9 mouse cellular contexts compared by ENCODE assay signal in genomic region chr10:8529173-8529572, GRCm38 (mm10). TPM values are rescaled to one million over a fixed set of nuclear protein-coding genes. Genes with fewer than 3 reads are reported as not detected.
A peak's percentile ranks its signal among the peaks of the same experiment; 100 is the strongest.
DNase-seq lines count a peak whose midpoint lies in the region; TF ChIP-seq lines count a peak whose summit lies in the region.
"Had no signal": no experiment of that assay in that cellular context is flagged by ENCODE, and none has a peak within 500 bp of the region (broad histone marks: within the 10 kb centered on the region; RNA-seq: fewer than 3 reads in every experiment).

No protein-coding gene starts in this region.

- peak; percentile 48 for TF ChIP-seq CTCF in lung, adult 2 months (IDR thresholded peaks at IDR 0.05; ENCODE audit: insufficient read depth, low read length)

- peak; percentile 19 for DNase-seq in gastrocnemius, adult 18-20 months (ENCODE audit: low spot score)
- DNase-seq in gastrocnemius, adult 8-10 months (ENCODE audit: low spot score in 2 of 2) = no peak
- peak; percentile 21 for DNase-seq in lung, adult 2 months
- DNase-seq in lung, postnatal 25 days (ENCODE audit: low spot score) = no peak
- DNase-seq in adrenal gland, postnatal 36 days = peak; percentile 40 to 48
- peak; percentile 45 to 46 for DNase-seq in lung, postnatal 4 days
- no peak for DNase-seq in urinary bladder, postnatal 4 days (ENCODE audit: low spot score in 2 of 2)
- no peak for DNase-seq in left cerebral cortex, adult 11 months (ENCODE audit: low spot score)

- H3K4me1 ChIP-seq in lung, adult 2 months (ENCODE audit: control insufficient read depth, insufficient read depth, low read length) = peaks cover 6% of the 10 kb centered on the region
- H3K4me1 ChIP-seq: limb, embryonic 15.5 days had no signal

- no peak overlapping the region for H3K4me3 ChIP-seq in lung, adult 2 months (replicated peaks; ENCODE audit: extremely low read depth, low read depth, low read length)
- H3K4me3 ChIP-seq: limb, embryonic 15.5 days had no signal

- no peak for TF ChIP-seq POLR2A in lung, adult 2 months (IDR thresholded peaks at IDR 0.05; ENCODE audit: borderline replicate concordance, extremely low read depth, low read depth, low read length)

- WGBS in lung, adult 2 months = 46% methylated on average over 7 of the region's 7 CpGs

RNA-seq across cellular contexts. Expression of gene Ust, which starts 10.5 kb away (rescaled TPM):
- 1 to 10 TPM; 1.1 to 1.2 TPM for total RNA-seq in gastrocnemius, adult 18-20 months (2021)
- total RNA-seq in gastrocnemius, adult 8-10 months (2022) = 1 to 10 TPM in 2 of 4 experiments, under 1 TPM in 2; 0.68 to 1.7 (median 1.2) TPM
- polyA plus RNA-seq in lung, adult 2 months (2012; rRNA removed) = 3.3 and 3.6 TPM in 2 replicates
- total RNA-seq in adrenal gland, postnatal 36 days (2021) = 1 to 10 TPM; 4.7 to 6.3 TPM

Comparison
In these comparisons a context has a peak if more than half of its experiments do, and no peak if none do; other contexts are left out.
1. DNase-seq: peak in gastrocnemius, adult 18-20 months (single experiment), lung, adult 2 months (single experiment), adrenal gland, postnatal 36 days (2 of 2) and lung, postnatal 4 days (2 of 2); none in gastrocnemius, adult 8-10 months (0 of 2), lung, postnatal 25 days (single experiment), urinary bladder, postnatal 4 days (0 of 2) and left cerebral cortex, adult 11 months (single experiment).